Mouse (Mus musculus): ENCODE data around the gene Gm20388. TPM values are rescaled to one million over a fixed set of nuclear protein-coding genes. Genes with fewer than 3 reads are reported as not detected.

Gm20388 gene
- polyA plus RNA-seq, 1 experiment from 2014 or later: 8.3 TPM

DNA sequence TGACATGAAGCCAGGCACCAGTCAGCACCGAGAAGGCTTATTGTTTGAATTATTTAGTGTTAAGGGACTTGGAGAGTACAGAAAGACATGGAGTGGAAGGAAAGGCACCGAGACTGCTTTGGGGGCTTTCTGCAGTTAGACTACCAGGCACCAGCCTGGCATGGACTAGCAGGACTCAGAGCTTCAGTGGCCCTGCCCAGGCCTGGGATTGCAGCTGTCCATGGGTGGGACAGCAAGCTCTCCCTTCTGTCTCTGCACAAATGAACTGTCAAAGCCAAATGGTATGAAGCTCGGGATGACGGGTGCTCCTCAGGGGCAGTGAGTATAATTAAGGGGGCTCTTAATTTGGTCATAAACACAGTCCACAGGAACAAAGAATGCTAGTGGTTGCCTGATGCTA is 3153.4 kb downstream of the Gm20388 start:
- ATAC-seq (replicated peaks; ENCODE audit: low FRiP score, low TSS enrichment, low read depth) (no peak), DNase-seq (ENCODE audit: low spot score) (no peak)
- Histone ChIP-seq H3K4me1 (replicated peaks; ENCODE audit: control insufficient read depth, insufficient read depth, low read length) (peaks cover 16% of the 10 kb centered on the region), H3K27ac (ENCODE audit: low read depth) (no peak overlapping the region), H3K9ac (ENCODE audit: low read length) (no peak overlapping the region), H3K4me3 (ENCODE audit: low read depth, low read length) (no peak overlapping the region), H3K9me3 (ENCODE audit: control insufficient read depth, low read length) (no peaks in the 10 kb centered on the region), H3K36me3 (ENCODE audit: control insufficient read depth, insufficient read depth, low read length) (peaks cover 9% of the 10 kb centered on the region), H3K4me2 (ENCODE audit: low read length) (peak overlapping the region; percentile 59; the same call in 1 of the 2 replicates), H3K27me3 (replicated peaks; ENCODE audit: control insufficient read depth, insufficient read depth, low read length) (no peaks in the 10 kb centered on the region)
- 80% methylated on average over 4 of the region's 4 CpGs for WGBS

- ATAC-seq (replicated peaks; ENCODE audit: low FRiP score, low TSS enrichment, low read depth): peak; percentile 28; the same call in 1 of the 2 replicates
- Histone ChIP-seq H3K4me1 (replicated peaks; ENCODE audit: control insufficient read depth, insufficient read depth, low read length) (peaks cover 16% of the 10 kb centered on the region), H3K9me3 (ENCODE audit: control insufficient read depth, low read length) (no peaks in the 10 kb centered on the region), H3K4me2 (ENCODE audit: low read length) (peak overlapping the region; percentile 59), H3K4me3 (ENCODE audit: low read depth, low read length) (peak overlapping the region; percentile 85), H3K9ac (ENCODE audit: low read length) (peak overlapping the region; percentile 94), H3K27me3 (replicated peaks; ENCODE audit: control insufficient read depth, insufficient read depth, low read length) (no peaks in the 10 kb centered on the region), H3K36me3 (ENCODE audit: control insufficient read depth, insufficient read depth, low read length) (peaks cover 9% of the 10 kb centered on the region), H3K27ac (ENCODE audit: low read depth) (peak overlapping the region; percentile 85)
- peak; percentile 76 for DNase-seq (ENCODE audit: low spot score)
- under 1% methylated on average over 14 of the region's 14 CpGs for WGBS
Measured at GRCm38 (mm10) chr8:123064809-123065213, 3154.2 kb downstream of the Gm20388 start.

DNA sequence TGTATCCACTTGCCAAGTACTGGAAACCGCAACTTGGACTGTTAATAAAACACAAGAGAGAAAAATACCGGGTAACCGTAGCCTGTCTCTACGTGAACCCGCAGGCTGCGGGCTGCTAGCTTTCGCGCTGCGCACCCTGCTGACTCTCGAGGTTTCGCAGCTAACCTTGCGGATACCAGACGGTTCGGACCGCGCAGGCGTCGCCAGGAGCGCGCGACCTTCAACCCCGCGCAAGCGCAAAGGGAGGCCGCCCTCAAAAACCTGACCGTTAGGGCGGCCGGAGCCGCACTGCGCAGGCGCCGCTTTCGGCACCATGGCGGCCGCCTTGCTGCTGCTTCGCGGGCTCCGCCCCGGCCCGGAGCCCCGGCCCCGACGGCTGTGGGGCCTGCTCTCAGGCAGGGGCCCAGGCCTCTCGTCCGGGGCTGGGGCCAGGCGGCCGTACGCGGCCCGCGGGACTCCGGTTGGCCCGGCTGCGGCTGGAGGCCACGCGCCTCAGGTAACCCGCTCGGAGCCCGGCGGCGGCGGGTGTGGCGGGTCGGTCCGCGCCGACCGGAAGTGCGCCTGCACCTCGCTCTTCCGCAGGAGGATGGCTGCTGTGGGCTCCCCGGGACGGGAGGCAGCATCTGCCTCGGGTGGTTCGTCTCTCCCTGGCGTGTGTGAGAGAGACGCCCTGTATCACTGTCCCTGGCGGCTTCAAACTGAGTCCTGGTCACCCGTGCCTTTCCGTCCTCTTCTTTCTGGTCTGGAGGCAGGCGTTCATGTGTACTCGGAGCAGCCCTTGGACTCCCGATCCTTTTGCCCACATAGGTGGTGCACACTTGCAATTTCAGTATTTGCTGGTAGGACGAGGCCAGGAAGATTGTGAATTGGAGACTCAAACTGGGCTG is 3154.8 kb downstream of the Gm20388 start:
- Histone ChIP-seq H3K9ac (ENCODE audit: low read length) (peak overlapping the region; percentile 94), H3K4me2 (ENCODE audit: low read length) (peak overlapping the region; percentile 91), H3K4me3 (ENCODE audit: low read depth, low read length) (peak overlapping the region; percentile 85), H3K36me3 (ENCODE audit: control insufficient read depth, insufficient read depth, low read length) (peaks cover 14% of the 10 kb centered on the region), H3K27ac (ENCODE audit: low read depth) (peak overlapping the region; percentile 85), H3K9me3 (ENCODE audit: control insufficient read depth, low read length) (no peaks in the 10 kb centered on the region), H3K27me3 (replicated peaks; ENCODE audit: control insufficient read depth, insufficient read depth, low read length) (no peaks in the 10 kb centered on the region), H3K4me1 (replicated peaks; ENCODE audit: control insufficient read depth, insufficient read depth, low read length) (peaks cover 16% of the 10 kb centered on the region)
- DNase-seq (ENCODE audit: low spot score) (peak; percentile 93), ATAC-seq (replicated peaks; ENCODE audit: low FRiP score, low TSS enrichment, low read depth) (peak; percentile 95)
- 1% methylated on average over 72 of the region's 84 CpGs for WGBS

GRCm38 (mm10) chr8:123066101-123066683 is 3155.6 kb downstream of the Gm20388 start:
- peak overlapping the region; percentile 94 for H3K9ac ChIP-seq (ENCODE audit: low read length)
- peak overlapping the region; percentile 91 for H3K4me2 ChIP-seq (ENCODE audit: low read length)
- ATAC-seq (replicated peaks; ENCODE audit: low FRiP score, low TSS enrichment, low read depth): no peak
- peak overlapping the region; percentile 85 for H3K4me3 ChIP-seq (ENCODE audit: low read depth, low read length)
- H3K36me3 ChIP-seq (ENCODE audit: control insufficient read depth, insufficient read depth, low read length): peaks cover 17% of the 10 kb centered on the region
- no peaks in the 10 kb centered on the region for H3K27me3 ChIP-seq (replicated peaks; ENCODE audit: control insufficient read depth, insufficient read depth, low read length)
- 40% methylated on average over 7 of the region's 7 CpGs for WGBS
- peaks cover 16% of the 10 kb centered on the region for H3K4me1 ChIP-seq (replicated peaks; ENCODE audit: control insufficient read depth, insufficient read depth, low read length)
- peak overlapping the region; percentile 85 for H3K27ac ChIP-seq (ENCODE audit: low read depth)
- no peaks in the 10 kb centered on the region for H3K9me3 ChIP-seq (ENCODE audit: control insufficient read depth, low read length)
- no peak for DNase-seq (ENCODE audit: low spot score)

DNA sequence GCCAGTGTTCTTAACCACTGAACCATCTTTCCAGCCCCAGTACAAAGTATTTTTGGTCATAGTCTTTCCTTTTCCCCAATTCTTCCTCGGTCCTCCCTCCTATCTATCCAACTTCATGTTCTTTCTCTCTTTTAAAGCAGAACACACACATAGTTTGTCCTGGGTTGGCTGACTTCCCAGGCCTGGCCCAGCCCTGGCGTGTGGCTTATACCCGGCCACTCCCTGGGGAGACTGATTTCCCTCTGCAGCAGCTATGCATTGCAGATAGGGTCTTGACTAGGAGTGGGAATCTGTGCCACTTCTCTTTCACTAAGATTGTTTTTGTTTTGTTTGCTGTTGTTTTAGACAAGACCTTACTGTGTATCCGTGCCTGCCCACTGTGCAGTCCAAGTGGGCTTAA is 3160.5 kb downstream of the Gm20388 start:
- no peaks in the 10 kb centered on the region for H3K27me3 ChIP-seq (replicated peaks; ENCODE audit: control insufficient read depth, insufficient read depth, low read length)
- H3K9me3 ChIP-seq (ENCODE audit: control insufficient read depth, low read length): no peaks in the 10 kb centered on the region
- WGBS: 77% methylated on average over 4 of the region's 4 CpGs
- no peak overlapping the region for H3K4me3 ChIP-seq (ENCODE audit: low read depth, low read length)
- no peak for ATAC-seq (replicated peaks; ENCODE audit: low FRiP score, low TSS enrichment, low read depth)
- H3K27ac ChIP-seq (ENCODE audit: low read depth): no peak overlapping the region
- H3K9ac ChIP-seq (ENCODE audit: low read length): no peak overlapping the region
- no peak for DNase-seq (ENCODE audit: low spot score)
- H3K4me1 ChIP-seq (replicated peaks; ENCODE audit: control insufficient read depth, insufficient read depth, low read length): peaks cover 7% of the 10 kb centered on the region
- peaks cover 60% of the 10 kb centered on the region for H3K36me3 ChIP-seq (ENCODE audit: control insufficient read depth, insufficient read depth, low read length)
- no peak overlapping the region for H3K4me2 ChIP-seq (ENCODE audit: low read length)

GRCm38 (mm10) chr8:123077213-123077612 is 3166.6 kb downstream of the Gm20388 start:
- ATAC-seq (replicated peaks; ENCODE audit: low FRiP score, low TSS enrichment, low read depth): no peak
- no peak for DNase-seq (ENCODE audit: low spot score)
- Histone ChIP-seq H3K36me3 (ENCODE audit: control insufficient read depth, insufficient read depth, low read length) (peaks cover 91% of the 10 kb centered on the region), H3K4me2 (ENCODE audit: low read length) (no peak overlapping the region), H3K4me3 (ENCODE audit: low read depth, low read length) (no peak overlapping the region), H3K27me3 (replicated peaks; ENCODE audit: control insufficient read depth, insufficient read depth, low read length) (no peaks in the 10 kb centered on the region), H3K9ac (ENCODE audit: low read length) (no peak overlapping the region), H3K27ac (ENCODE audit: low read depth) (no peak overlapping the region), H3K4me1 (replicated peaks; ENCODE audit: control insufficient read depth, insufficient read depth, low read length) (no peaks in the 10 kb centered on the region), H3K9me3 (ENCODE audit: control insufficient read depth, low read length) (no peaks in the 10 kb centered on the region)
- WGBS: 81% methylated on average over 6 of the region's 6 CpGs

GRCm38 (mm10) chr8:123082993-123083392 is 3172.4 kb downstream of the Gm20388 start:
- WGBS: 88% methylated on average over 6 of the region's 6 CpGs
- H3K36me3 ChIP-seq (ENCODE audit: control insufficient read depth, insufficient read depth, low read length): peaks cover 97% of the 10 kb centered on the region
- DNase-seq (ENCODE audit: low spot score): no peak

DNA sequence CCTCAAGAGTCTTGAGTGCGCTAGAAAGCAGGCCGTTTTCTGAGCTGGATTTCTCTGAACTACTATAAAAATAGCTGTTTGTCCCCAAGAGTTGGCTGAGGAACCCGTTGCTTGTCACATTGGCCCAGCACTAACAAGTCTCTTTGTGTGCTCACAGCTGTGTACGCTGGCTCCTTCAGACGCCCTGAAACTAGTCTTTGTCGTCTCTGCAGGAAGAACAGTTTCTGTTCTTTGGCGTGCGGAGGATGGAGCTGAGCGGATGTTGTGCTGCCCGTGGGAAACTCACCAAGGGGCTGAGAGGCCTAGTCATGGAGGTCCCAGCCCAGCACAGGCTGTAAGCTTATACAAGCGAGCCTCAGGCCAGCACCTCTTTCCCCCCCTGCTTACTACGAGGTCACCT is 3173.0 kb downstream of the Gm20388 start:
- no peaks in the 10 kb centered on the region for H3K27me3 ChIP-seq (replicated peaks; ENCODE audit: control insufficient read depth, insufficient read depth, low read length)
- 93% methylated on average over 12 of the region's 12 CpGs for WGBS
- no peak for DNase-seq (ENCODE audit: low spot score)
- H3K4me3 ChIP-seq (ENCODE audit: low read depth, low read length): no peak overlapping the region
- no peak for ATAC-seq (replicated peaks; ENCODE audit: low FRiP score, low TSS enrichment, low read depth)
- H3K9ac ChIP-seq (ENCODE audit: low read length): no peak overlapping the region
- H3K9me3 ChIP-seq (ENCODE audit: control insufficient read depth, low read length): no peaks in the 10 kb centered on the region
- no peaks in the 10 kb centered on the region for H3K4me1 ChIP-seq (replicated peaks; ENCODE audit: control insufficient read depth, insufficient read depth, low read length)
- no peak overlapping the region for H3K27ac ChIP-seq (ENCODE audit: low read depth)
- no peak overlapping the region for H3K4me2 ChIP-seq (ENCODE audit: low read length)
- peaks cover 98% of the 10 kb centered on the region for H3K36me3 ChIP-seq (ENCODE audit: control insufficient read depth, insufficient read depth, low read length)

More at GRCm38 (mm10) chr8:123082993-123083392, 3172.4 kb downstream of the Gm20388 start:
- Histone ChIP-seq H3K4me3 (ENCODE audit: low read depth, low read length) (no peak overlapping the region), H3K9me3 (ENCODE audit: control insufficient read depth, low read length) (no peaks in the 10 kb centered on the region), H3K27me3 (replicated peaks; ENCODE audit: control insufficient read depth, insufficient read depth, low read length) (no peaks in the 10 kb centered on the region), H3K27ac (ENCODE audit: low read depth) (no peak overlapping the region), H3K4me1 (replicated peaks; ENCODE audit: control insufficient read depth, insufficient read depth, low read length) (no peaks in the 10 kb centered on the region), H3K9ac (ENCODE audit: low read length) (no peak overlapping the region), H3K4me2 (ENCODE audit: low read length) (no peak overlapping the region)
- ATAC-seq (replicated peaks; ENCODE audit: low FRiP score, low TSS enrichment, low read depth): no peak
